Mouse (Mus musculus): ENCODE measurements around the gene Parp3. TPM values are rescaled to one million over a fixed set of nuclear protein-coding genes. Genes with fewer than 3 reads are reported as not detected.
A peak's percentile ranks its signal among the peaks of the same experiment; 100 is the strongest.

The Parp3 gene
- total and polyA plus RNA-seq, 2 experiments, result 19.4 to 23.3 TPM

DNA sequence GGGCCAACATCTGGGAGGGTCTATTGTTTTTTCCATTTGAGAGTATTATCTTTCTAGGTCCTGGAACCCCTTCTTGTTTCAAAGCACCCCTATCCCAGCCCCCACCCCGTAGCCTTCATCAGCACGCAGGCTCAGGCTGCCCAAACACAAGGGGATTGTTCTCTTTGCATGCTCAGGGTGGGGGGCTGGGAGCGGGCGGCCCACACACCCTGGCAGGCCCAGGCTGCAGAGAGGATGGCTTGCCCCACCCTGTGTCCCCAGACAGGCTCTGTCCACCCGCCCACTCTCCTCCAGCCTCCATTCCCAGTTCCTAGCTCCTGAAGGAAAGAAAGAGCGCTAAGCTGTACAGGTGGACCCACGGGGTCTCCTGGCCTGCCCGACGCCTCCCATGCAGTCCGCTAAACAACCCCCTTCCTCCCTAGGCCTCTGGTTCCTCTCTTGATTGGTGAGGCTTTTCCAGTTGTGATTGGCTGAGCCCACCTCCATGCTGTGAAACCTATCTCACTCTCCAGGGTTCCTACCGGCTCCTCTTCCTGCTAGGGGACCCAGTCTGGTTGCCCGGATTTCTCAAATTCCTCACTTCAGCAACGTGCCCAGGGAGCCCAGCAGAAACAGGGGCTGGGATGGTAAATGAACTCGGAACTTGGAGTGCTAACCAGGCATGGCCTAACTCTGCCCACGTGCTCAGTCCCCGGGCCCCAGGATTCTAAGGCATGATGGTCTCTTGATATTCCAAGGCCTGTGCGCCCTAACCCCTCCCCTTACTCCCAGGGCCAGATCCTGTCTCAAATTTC lies 21.7 kb downstream of the Parp3 start:
- H3K4me3 ChIP-seq (ENCODE audit: insufficient read depth, low read depth, low read length), result no peak overlapping the region
- H3K79me2 ChIP-seq (ENCODE audit: control insufficient read depth, insufficient read depth, low read length), result peaks cover 8% of the 10 kb centered on the region; the same call in 1 of the 2 replicates
- WGBS, result 86% methylated on average over 17 of the region's 17 CpGs
- no peak overlapping the region for H3K27ac ChIP-seq (replicated peaks; ENCODE audit: insufficient read depth, low read depth, low read length)
- no peak for DNase-seq (ENCODE audit: extremely low read depth, low read depth, low spot score)
- H3K4me1 ChIP-seq (ENCODE audit: control insufficient read depth, insufficient read depth, low read length), result peaks cover 21% of the 10 kb centered on the region
- H3K27me3 ChIP-seq (ENCODE audit: control insufficient read depth, insufficient read depth, low read length), result no peaks in the 10 kb centered on the region
- H3K36me3 ChIP-seq (ENCODE audit: control insufficient read depth, insufficient read depth, low read length), result peaks cover 7% of the 10 kb centered on the region; the same call in 1 of the 2 replicates
- no peak overlapping the region for H3K9ac ChIP-seq (ENCODE audit: low read depth, low read length)
- TF ChIP-seq POLR2A (IDR thresholded peaks at IDR 0.05; ENCODE audit: extremely low read depth, insufficient read depth, low read length) (no peak), CTCF (IDR thresholded peaks at IDR 0.05; ENCODE audit: low read depth, low read length) (no peak)

DNA sequence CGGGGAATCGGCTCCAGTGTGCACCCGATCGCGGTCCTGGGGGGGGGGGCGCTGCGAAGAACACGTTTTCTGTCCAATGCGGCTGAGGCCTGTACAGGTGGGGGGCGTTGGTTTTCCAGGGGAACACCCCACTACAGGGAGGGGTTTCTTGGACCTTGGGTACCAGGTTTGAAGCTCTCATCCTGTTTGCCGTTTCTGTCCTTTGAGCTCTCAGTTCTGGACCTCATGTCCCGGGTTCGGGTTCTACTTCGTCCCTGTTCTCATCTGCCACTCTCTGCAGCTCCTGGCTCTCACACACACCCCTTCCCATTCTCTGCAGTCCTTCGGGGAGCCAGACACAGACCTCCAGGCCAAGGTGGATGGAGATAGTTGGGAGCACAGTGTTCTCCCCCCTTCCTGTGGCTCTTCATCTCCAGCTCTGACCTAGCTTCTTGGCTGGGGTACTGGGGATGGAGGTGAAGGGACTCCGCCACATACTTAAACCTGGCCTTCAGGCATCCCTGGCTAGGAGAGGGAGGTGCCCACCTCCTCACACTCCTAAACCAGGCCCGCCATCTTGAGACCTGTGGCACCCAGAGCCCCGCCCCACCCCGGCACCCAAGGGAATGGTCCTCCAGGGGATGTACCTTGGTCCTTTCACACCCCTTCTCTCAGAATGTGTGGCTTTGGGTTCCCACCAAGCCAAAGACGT lies 22.5 kb downstream of the Parp3 start:
- Histone ChIP-seq H3K27ac (replicated peaks; ENCODE audit: insufficient read depth, low read depth, low read length) (no peak overlapping the region), H3K79me2 (ENCODE audit: control insufficient read depth, insufficient read depth, low read length) (peaks cover 11% of the 10 kb centered on the region; the same call in 1 of the 2 replicates), H3K4me1 (ENCODE audit: control insufficient read depth, insufficient read depth, low read length) (peaks cover 25% of the 10 kb centered on the region), H3K36me3 (ENCODE audit: control insufficient read depth, insufficient read depth, low read length) (peaks cover 7% of the 10 kb centered on the region; the same call in 1 of the 2 replicates), H3K27me3 (ENCODE audit: control insufficient read depth, insufficient read depth, low read length) (no peaks in the 10 kb centered on the region), H3K9ac (ENCODE audit: low read depth, low read length) (peak overlapping the region; percentile 86), H3K4me3 (ENCODE audit: insufficient read depth, low read depth, low read length) (peak overlapping the region; percentile 72; the same call in 1 of the 2 replicates)
- TF ChIP-seq POLR2A (IDR thresholded peaks at IDR 0.05; ENCODE audit: extremely low read depth, insufficient read depth, low read length), result no peak
- TF ChIP-seq CTCF (IDR thresholded peaks at IDR 0.05; ENCODE audit: low read depth, low read length), result no peak
- 28% methylated on average over 20 of the region's 20 CpGs for WGBS
- DNase-seq (ENCODE audit: extremely low read depth, low read depth, low spot score), result no peak

DNA sequence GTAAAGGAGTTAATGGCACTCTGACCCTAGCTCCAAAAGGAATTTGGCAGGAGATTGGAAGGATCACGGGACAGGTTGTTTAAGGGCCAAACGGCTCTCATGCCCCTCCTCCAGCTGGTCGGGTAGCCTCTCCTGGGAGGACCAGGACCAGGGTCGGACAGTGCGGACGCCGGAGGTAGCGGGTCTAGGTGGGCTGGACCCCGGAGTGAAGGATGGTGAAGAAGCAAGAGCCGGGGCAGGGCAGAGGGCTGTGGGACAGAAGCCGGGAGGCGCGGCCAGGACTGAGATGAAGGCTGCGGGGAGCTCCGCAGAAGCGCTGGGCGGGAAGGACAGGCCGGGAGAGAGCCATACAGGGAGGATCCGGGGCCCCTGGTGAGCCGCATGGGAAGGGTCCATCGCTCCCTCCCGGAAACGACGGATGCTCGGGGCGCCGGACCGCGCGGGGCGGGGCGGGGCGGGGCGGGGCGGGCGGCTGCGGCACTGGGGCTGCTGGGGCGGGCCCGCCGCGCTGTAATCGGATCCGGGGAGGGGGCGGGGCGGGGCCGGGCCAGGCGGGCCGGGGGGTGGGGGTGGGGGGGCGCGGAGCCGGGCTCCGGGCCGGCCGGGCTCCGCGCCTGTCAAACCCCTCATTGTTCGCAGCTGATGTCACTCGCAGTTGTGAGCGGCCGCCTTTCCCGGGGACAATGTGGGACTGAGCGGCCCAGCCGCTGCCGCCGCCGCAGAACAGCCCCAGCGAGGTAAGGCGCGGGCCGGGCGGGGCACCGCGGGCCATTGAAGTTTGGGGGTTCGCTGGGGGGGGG lies 23.3 kb downstream of the Parp3 start, which contains the start of gene Pcbp4:
Pcbp4 (plus strand) TSS at position 21 of the 800 bp plus-strand sequence.
- DNase-seq (ENCODE audit: extremely low read depth, low read depth, low spot score), result peak; percentile 88
- Histone ChIP-seq H3K9ac (ENCODE audit: low read depth, low read length) (peak within 1 kb of the TSS; percentile 86), H3K27me3 (ENCODE audit: control insufficient read depth, insufficient read depth, low read length) (no peaks in the 10 kb centered on the region), H3K27ac (replicated peaks; ENCODE audit: insufficient read depth, low read depth, low read length) (peak within 1 kb of the TSS; percentile 93), H3K79me2 (ENCODE audit: control insufficient read depth, insufficient read depth, low read length) (peaks cover 11% of the 10 kb centered on the region; the same call in 1 of the 2 replicates), H3K36me3 (ENCODE audit: control insufficient read depth, insufficient read depth, low read length) (peaks cover 7% of the 10 kb centered on the region; the same call in 1 of the 2 replicates), H3K4me3 (ENCODE audit: insufficient read depth, low read depth, low read length) (peak within 1 kb of the TSS; percentile 72), H3K4me1 (ENCODE audit: control insufficient read depth, insufficient read depth, low read length) (peaks cover 25% of the 10 kb centered on the region)
- TF ChIP-seq CTCF (IDR thresholded peaks at IDR 0.05; ENCODE audit: low read depth, low read length) (no peak), POLR2A (IDR thresholded peaks at IDR 0.05; ENCODE audit: extremely low read depth, insufficient read depth, low read length) (0 out of 2 replicates have a peak, but pooled peaks have one; percentile 23)
- WGBS, result under 1% methylated on average over 72 of the region's 74 CpGs

DNA sequence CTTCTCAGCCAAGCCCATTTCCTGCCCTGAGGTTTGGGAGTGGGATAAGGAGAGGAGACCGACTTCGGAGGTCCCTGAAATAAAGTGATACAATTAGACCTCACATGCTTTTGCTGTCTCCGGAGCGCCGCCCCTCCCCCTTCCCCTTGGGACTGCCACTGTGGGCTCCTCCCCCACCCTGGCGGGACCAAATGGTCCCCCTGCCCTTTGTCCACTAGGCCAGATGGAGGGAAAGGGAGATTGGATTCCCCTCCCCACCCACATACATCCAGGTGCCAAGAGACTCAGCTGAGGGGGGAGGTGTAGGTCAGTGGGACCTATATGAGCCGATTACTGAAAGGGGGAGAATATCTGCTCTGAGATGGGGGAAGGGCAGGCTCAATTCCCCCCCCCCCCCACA lies 23.9 kb downstream of the Parp3 start:
- peaks cover 28% of the 10 kb centered on the region for H3K4me1 ChIP-seq (ENCODE audit: control insufficient read depth, insufficient read depth, low read length)
- DNase-seq (ENCODE audit: extremely low read depth, low read depth, low spot score), result no peak
- 0 out of 2 replicates have a peak overlapping the region, but pooled peaks have one; percentile 5 for H3K9ac ChIP-seq (ENCODE audit: low read depth, low read length)
- H3K36me3 ChIP-seq (ENCODE audit: control insufficient read depth, insufficient read depth, low read length), result peaks cover 7% of the 10 kb centered on the region; the same call in 1 of the 2 replicates
- TF ChIP-seq CTCF (IDR thresholded peaks at IDR 0.05; ENCODE audit: low read depth, low read length) (no peak), POLR2A (IDR thresholded peaks at IDR 0.05; ENCODE audit: extremely low read depth, insufficient read depth, low read length) (no peak)
- H3K27ac ChIP-seq (replicated peaks; ENCODE audit: insufficient read depth, low read depth, low read length), result peak overlapping the region; percentile 57
- peaks cover 11% of the 10 kb centered on the region; the same call in 1 of the 2 replicates for H3K79me2 ChIP-seq (ENCODE audit: control insufficient read depth, insufficient read depth, low read length)
- 14% methylated on average over 7 of the region's 7 CpGs for WGBS
- no peaks in the 10 kb centered on the region for H3K27me3 ChIP-seq (ENCODE audit: control insufficient read depth, insufficient read depth, low read length)
- H3K4me3 ChIP-seq (ENCODE audit: insufficient read depth, low read depth, low read length), result no peak overlapping the region

DNA sequence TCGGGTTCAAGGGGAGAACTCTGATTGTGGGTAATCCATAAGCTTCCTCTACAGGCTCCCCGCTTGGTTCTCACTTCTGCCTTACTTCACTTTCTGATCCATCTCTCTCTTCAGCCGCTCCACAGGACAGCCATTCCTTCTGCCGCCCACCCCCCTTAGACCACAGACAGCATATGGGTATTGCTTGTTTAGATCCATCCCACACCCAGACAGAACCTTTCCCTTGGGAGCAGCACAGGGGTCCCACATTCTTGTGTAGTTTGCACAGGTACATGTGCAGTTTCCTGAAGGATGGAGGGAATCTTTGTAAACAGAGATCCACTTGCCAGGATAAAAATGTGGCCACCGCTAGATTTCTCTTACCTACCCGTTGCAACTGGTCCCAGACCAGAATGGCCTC lies 24.4 kb downstream of the Parp3 start:
- DNase-seq (ENCODE audit: extremely low read depth, low read depth, low spot score), result no peak
- Histone ChIP-seq H3K4me3 (ENCODE audit: insufficient read depth, low read depth, low read length) (no peak overlapping the region), H3K36me3 (ENCODE audit: control insufficient read depth, insufficient read depth, low read length) (peaks cover 7% of the 10 kb centered on the region; the same call in 1 of the 2 replicates), H3K79me2 (ENCODE audit: control insufficient read depth, insufficient read depth, low read length) (peaks cover 11% of the 10 kb centered on the region; the same call in 1 of the 2 replicates), H3K27me3 (ENCODE audit: control insufficient read depth, insufficient read depth, low read length) (no peaks in the 10 kb centered on the region), H3K4me1 (ENCODE audit: control insufficient read depth, insufficient read depth, low read length) (peaks cover 28% of the 10 kb centered on the region), H3K9ac (ENCODE audit: low read depth, low read length) (0 out of 2 replicates have a peak overlapping the region, but pooled peaks have one; percentile 5), H3K27ac (replicated peaks; ENCODE audit: insufficient read depth, low read depth, low read length) (peak overlapping the region; percentile 57)
- TF ChIP-seq POLR2A (IDR thresholded peaks at IDR 0.05; ENCODE audit: extremely low read depth, insufficient read depth, low read length), result no peak
- TF ChIP-seq CTCF (IDR thresholded peaks at IDR 0.05; ENCODE audit: low read depth, low read length), result no peak
- WGBS, result 60% methylated on average over 6 of the region's 6 CpGs

Measured in liver, adult 2 months (tissue).